Mouse (Mus musculus): ENCODE measurements around the gene Siae. TPM values are rescaled to one million over a fixed set of nuclear protein-coding genes. Genes with fewer than 3 reads are reported as not detected.

The Siae gene
- polyA plus RNA-seq, 1 experiment from 2014 or later: 7.8 TPM

DNA sequence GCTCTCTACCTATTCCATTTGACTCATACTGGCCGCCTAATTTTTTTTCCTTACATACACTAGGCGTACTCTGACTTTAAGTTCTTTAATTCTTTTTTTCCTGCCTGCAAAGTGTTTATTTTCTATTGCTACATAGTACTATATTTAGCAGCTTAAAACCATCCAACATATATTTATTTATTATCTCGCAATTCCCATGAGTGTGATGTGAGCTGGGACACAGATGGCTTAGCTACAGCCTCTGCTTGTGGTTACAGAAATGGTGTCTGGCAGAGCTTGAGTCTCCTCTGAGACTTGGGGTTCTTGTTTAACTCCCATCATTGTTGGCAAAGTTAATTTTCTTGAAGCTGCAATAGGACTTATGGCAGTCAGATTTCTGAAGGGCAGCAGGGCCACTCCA lies 83.2 kb downstream of the Siae start:
- H3K36me3 ChIP-seq: no peaks in the 10 kb centered on the region
- no peaks in the 10 kb centered on the region for H3K9me3 ChIP-seq
- no peaks in the 10 kb centered on the region for H3K27me3 ChIP-seq
- WGBS: 88% methylated on average over 3 of the region's 3 CpGs
- no peak for ATAC-seq (ENCODE audit: low FRiP score, low read depth)
- no peak overlapping the region for H3K4me3 ChIP-seq
- H3K4me1 ChIP-seq: no peaks in the 10 kb centered on the region
- H3K27ac ChIP-seq: no peak overlapping the region
- H3K4me2 ChIP-seq (replicated peaks): no peak overlapping the region
- H3K9ac ChIP-seq: no peak overlapping the region

DNA sequence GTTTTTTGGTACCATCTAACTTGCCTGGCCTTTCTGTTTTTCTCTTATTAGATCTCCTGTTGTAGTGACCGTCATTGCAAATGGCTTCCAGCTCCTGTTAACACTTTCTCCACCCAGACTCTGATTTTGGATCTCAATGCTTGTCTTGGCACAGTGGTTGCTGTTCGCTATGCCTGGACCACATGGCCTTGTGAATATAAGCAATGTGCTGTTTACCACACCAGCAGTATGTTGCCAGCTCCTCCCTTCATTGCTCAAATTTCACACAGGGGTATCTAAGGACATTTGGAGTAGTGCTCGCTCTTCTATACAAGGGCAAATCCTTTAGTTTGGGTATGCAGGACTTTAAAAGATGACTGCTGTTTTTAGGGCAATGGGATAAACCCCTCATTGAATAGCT lies 90.7 kb downstream of the Siae start:
- no peak for ATAC-seq (ENCODE audit: low FRiP score, low read depth)
- WGBS: 76% methylated on average over 3 of the region's 3 CpGs
- Histone ChIP-seq H3K4me1 (no peaks in the 10 kb centered on the region), H3K9ac (no peak overlapping the region), H3K36me3 (peaks cover 43% of the 10 kb centered on the region), H3K27ac (no peak overlapping the region), H3K4me3 (no peak overlapping the region), H3K27me3 (no peaks in the 10 kb centered on the region), H3K9me3 (no peaks in the 10 kb centered on the region), H3K4me2 (replicated peaks) (no peak overlapping the region)

DNA sequence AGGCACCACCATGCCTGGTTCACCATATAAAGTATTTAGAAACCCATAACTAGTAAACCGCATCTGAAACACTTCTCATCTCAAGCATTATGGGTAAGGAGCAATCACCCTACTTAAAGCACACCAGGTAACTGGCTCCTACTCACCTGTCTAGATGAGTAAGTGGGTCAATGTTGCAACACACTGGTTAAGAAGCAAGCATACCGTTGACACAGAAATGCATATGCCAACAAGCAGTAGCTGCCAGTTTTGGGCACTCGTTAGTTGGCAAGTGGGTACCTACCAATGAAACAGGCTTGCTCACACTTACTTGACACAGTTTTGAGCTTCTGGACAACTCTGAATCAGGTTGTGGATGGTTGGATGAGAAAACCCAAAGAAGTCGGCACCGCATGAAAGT lies 95.1 kb downstream of the Siae start:
- WGBS: 92% methylated on average over 5 of the region's 5 CpGs
- Histone ChIP-seq H3K4me2 (replicated peaks) (no peak overlapping the region), H3K27ac (no peak overlapping the region), H3K36me3 (peaks cover 74% of the 10 kb centered on the region), H3K4me1 (peaks cover 5% of the 10 kb centered on the region), H3K4me3 (no peak overlapping the region), H3K27me3 (no peaks in the 10 kb centered on the region), H3K9me3 (no peaks in the 10 kb centered on the region), H3K9ac (no peak overlapping the region)
- ATAC-seq (ENCODE audit: low FRiP score, low read depth): no peak

DNA sequence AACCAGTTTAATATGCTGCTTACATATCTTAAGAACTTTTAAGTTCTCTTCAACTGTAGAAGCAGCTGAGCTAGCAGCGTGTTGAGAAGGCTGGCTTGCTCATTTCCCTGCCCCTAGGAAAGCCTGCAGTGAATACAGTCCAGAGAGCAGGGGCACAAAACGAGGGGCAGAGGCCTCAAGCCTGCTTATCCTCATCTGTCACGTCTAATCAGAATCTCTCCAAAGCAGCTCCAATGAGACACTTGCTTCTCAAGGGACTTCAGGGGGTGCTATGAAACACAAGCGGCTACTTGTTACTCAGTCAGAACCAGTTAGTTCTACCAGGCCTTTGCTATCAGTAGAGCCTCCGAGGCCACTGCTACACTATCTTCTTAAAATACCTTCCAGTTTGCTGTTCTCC lies 98.3 kb downstream of the Siae start:
- peaks cover 10% of the 10 kb centered on the region for H3K4me1 ChIP-seq
- ATAC-seq (ENCODE audit: low FRiP score, low read depth): no peak
- no peaks in the 10 kb centered on the region for H3K9me3 ChIP-seq
- peaks cover 55% of the 10 kb centered on the region for H3K36me3 ChIP-seq
- H3K4me2 ChIP-seq (replicated peaks): no peak overlapping the region
- no peaks in the 10 kb centered on the region for H3K27me3 ChIP-seq
- 78% methylated on average over 5 of the region's 5 CpGs for WGBS
- no peak overlapping the region for H3K27ac ChIP-seq
- no peak overlapping the region for H3K9ac ChIP-seq
- H3K4me3 ChIP-seq: no peak overlapping the region

DNA sequence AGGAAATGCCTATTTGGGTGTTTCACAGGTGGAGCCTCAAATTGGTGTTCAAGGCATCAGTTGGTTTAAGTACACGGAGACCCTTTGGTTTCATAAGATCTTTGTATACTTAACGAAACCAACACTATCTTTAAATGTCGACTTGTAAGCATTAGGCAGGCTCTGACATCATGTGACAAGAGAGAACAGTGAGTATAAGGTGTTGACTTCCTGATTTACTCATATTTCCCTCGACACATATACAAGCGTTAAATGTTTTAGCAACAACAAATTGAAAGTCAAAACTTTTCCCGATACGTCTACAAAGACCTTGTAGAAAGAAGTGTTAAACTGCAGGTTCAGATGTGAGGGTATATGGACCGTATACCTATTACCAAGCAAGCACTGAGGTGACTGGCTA lies 100.5 kb downstream of the Siae start:
- WGBS: 61% methylated on average over 8 of the region's 8 CpGs
- Histone ChIP-seq H3K27me3 (no peaks in the 10 kb centered on the region), H3K36me3 (peaks cover 34% of the 10 kb centered on the region), H3K4me3 (peak overlapping the region; percentile 77), H3K9ac (peak overlapping the region; percentile 86), H3K4me1 (peaks cover 10% of the 10 kb centered on the region), H3K27ac (no peak overlapping the region), H3K4me2 (replicated peaks) (peak overlapping the region; percentile 78), H3K9me3 (no peaks in the 10 kb centered on the region)
- no peak for ATAC-seq (ENCODE audit: low FRiP score, low read depth)

DNA sequence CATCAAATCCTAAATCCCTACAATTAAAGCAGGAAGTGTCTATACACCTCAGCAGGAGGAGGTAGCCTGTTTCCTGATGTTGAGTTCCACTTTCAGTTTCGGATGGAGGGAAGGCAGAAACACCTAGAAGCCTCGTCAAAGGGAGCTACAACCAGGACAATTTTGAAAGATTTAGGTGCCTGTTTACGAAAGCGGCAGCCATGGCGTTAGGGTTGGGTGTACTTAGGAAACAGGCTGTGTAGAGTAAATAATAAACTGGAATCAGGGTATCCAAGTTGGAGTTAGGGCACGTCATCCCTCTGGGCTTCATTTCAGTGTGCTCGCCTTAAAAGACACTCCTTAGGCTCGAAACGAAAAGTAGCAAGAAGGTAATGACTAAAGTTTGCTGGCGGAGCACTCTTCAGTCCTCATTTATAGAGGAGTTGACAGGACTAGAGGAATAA lies 101.0 kb downstream of the Siae start:
- H3K4me2 ChIP-seq (replicated peaks): peak overlapping the region; percentile 78
- H3K4me3 ChIP-seq: peak overlapping the region; percentile 77
- peaks cover 29% of the 10 kb centered on the region for H3K36me3 ChIP-seq
- no peaks in the 10 kb centered on the region for H3K27me3 ChIP-seq
- peak overlapping the region; percentile 92 for H3K27ac ChIP-seq
- H3K4me1 ChIP-seq: peaks cover 10% of the 10 kb centered on the region
- H3K9me3 ChIP-seq: no peaks in the 10 kb centered on the region
- ATAC-seq (ENCODE audit: low FRiP score, low read depth): 0 out of 2 replicates have a peak, but pooled peaks have one; percentile 42
- WGBS: under 1% methylated on average over 10 of the region's 10 CpGs
- peak overlapping the region; percentile 86 for H3K9ac ChIP-seq

DNA sequence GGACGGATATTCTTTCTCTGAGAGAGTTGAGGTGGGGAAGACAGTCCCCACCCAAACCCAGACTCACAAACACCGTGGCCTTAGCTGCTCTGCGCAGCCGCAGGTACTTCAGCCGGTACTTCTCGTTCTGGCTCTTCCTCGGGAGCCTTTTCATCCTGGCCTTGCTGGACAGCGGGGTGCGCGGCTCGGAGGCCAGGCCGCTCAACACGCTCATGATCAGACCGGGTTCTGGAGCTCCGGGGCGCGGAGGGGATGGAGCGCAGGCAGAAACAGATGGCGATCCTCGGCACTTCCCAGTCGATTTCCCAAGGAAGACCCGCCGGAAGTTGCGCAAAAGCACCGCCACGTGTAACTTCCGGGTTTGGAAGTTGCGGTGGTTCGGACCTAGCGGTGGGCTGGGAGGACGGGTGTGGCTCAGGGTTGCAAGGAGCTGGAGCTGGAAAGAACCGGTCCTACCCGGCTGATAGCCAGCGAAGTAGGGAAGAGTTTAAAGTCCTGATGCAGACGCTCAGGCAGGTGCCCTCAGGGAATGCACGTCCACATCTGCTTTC lies 101.5 kb downstream of the Siae start, which contains the start of gene Tbrg1:
Gene Tbrg1 (minus strand): TSS at position 382 of the 551 bp plus-strand sequence.
- H3K4me3 ChIP-seq: peak within 1 kb of the TSS; percentile 77
- ATAC-seq (ENCODE audit: low FRiP score, low read depth): peak; percentile 92
- H3K9me3 ChIP-seq: no peaks in the 10 kb centered on the region
- peaks cover 10% of the 10 kb centered on the region for H3K4me1 ChIP-seq
- peak within 1 kb of the TSS; percentile 92 for H3K27ac ChIP-seq
- H3K4me2 ChIP-seq (replicated peaks): peak within 1 kb of the TSS; percentile 78
- peaks cover 26% of the 10 kb centered on the region for H3K36me3 ChIP-seq
- peak within 1 kb of the TSS; percentile 86 for H3K9ac ChIP-seq
- H3K27me3 ChIP-seq: no peaks in the 10 kb centered on the region
- under 1% methylated on average over 36 of the region's 36 CpGs for WGBS

DNA sequence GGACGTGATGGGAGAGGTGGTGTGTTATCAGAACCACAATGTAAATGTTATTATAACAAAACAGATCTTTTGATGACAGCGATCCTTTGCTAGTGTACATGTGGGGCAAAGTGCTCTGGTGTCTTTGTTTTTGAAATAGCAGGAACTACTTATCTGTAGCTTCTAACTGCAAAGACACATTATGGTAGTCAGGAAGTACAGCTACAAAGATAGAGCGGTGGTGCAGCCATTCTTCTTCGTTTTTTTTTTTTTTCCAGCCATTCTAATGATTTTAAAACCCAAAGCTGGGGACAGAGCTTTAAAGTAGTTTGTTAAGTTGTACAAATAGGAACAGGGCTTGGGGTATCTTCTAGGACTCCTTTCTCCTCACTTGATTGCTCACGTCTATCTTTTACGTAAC lies 103.9 kb downstream of the Siae start:
- no peaks in the 10 kb centered on the region for H3K27me3 ChIP-seq
- H3K27ac ChIP-seq: no peak overlapping the region
- no peak overlapping the region for H3K9ac ChIP-seq
- no peak overlapping the region for H3K4me3 ChIP-seq
- H3K36me3 ChIP-seq: peaks cover 2% of the 10 kb centered on the region
- H3K9me3 ChIP-seq: no peaks in the 10 kb centered on the region
- H3K4me1 ChIP-seq: peaks cover 10% of the 10 kb centered on the region
- WGBS: 86% methylated on average over 6 of the region's 6 CpGs
- no peak overlapping the region for H3K4me2 ChIP-seq (replicated peaks)
- ATAC-seq (ENCODE audit: low FRiP score, low read depth): no peak

DNA sequence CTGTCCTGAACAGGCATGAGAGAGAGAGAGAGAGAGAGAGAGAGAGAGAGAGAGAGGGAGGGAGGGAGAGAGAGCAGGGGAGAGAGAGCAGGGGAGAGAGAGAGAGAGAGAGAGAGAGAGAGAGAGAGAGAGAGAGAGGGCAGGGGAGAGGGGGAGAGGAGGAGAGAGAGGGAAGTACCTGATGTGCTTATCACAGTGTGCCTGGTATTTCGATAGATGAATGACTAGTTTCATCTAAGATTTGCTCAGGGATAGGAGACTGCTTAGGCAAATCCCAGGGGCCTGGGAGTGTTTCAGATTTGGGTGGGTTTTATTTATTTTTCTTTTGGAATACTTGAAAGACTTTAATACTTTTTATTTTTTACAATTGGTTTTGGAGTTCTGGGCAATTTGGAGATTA lies 107.7 kb downstream of the Siae start:
- H3K9me3 ChIP-seq: no peaks in the 10 kb centered on the region
- H3K9ac ChIP-seq: no peak overlapping the region
- WGBS: 82% methylated on average over 1 of the region's 1 CpGs
- no peak for ATAC-seq (ENCODE audit: low FRiP score, low read depth)
- H3K27me3 ChIP-seq: no peaks in the 10 kb centered on the region
- no peaks in the 10 kb centered on the region for H3K36me3 ChIP-seq
- no peak overlapping the region for H3K4me3 ChIP-seq
- no peaks in the 10 kb centered on the region for H3K4me1 ChIP-seq
- H3K4me2 ChIP-seq (replicated peaks): no peak overlapping the region
- H3K27ac ChIP-seq: no peak overlapping the region

DNA sequence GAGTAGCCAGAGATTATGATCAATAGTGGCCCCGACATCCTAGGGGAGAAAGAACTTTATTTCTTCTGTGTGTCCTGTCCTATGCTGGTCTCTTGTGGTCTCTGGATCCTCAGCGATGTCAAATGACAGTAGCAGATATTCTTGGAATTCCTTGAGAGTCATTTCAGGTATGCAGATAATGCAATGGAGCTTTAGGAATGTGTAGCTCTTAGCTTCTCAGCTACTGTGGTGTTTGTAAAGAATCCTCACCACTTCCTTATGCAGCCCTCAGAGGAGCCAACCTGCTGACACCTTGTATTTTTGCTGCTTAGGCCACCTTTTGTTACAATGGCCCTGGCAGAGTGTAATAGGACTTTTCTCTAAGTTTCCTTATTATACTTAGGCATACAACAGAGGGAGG lies 109.1 kb downstream of the Siae start:
- 75% methylated on average over 2 of the region's 2 CpGs for WGBS
- Histone ChIP-seq H3K9ac (no peak overlapping the region), H3K4me3 (no peak overlapping the region), H3K4me2 (replicated peaks) (no peak overlapping the region), H3K9me3 (no peaks in the 10 kb centered on the region), H3K4me1 (0 out of 2 replicates have a peak, but pooled peaks cover 3% of the 10 kb centered on the region), H3K27me3 (no peaks in the 10 kb centered on the region), H3K36me3 (no peaks in the 10 kb centered on the region), H3K27ac (no peak overlapping the region)
- no peak for ATAC-seq (ENCODE audit: low FRiP score, low read depth)

DNA sequence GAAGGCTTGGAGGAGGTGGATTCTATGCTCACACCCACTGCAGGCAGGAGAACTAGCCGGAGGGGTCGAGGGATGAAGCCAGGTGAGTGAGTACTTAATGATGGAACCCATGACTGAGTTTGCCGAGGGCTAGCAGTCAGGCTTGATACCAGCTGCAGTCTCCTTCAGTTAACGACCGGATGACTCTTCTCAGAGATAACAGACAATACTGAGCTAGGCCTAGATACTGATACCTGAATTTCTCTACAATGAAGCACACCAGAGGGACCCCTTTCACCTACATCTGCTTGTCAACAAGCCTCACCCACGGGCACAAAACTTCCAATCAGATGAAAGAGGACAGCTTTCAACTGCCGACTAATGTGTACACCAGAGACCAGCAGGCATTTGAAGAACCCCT lies 110.5 kb downstream of the Siae start:
- H3K36me3 ChIP-seq: no peaks in the 10 kb centered on the region
- no peak overlapping the region for H3K4me3 ChIP-seq
- H3K9ac ChIP-seq: no peak overlapping the region
- H3K4me1 ChIP-seq: 0 out of 2 replicates have a peak, but pooled peaks cover 3% of the 10 kb centered on the region
- no peak overlapping the region for H3K27ac ChIP-seq
- 68% methylated on average over 7 of the region's 7 CpGs for WGBS
- H3K4me2 ChIP-seq (replicated peaks): no peak overlapping the region
- H3K9me3 ChIP-seq: no peaks in the 10 kb centered on the region
- no peak for ATAC-seq (ENCODE audit: low FRiP score, low read depth)
- H3K27me3 ChIP-seq: no peaks in the 10 kb centered on the region

DNA sequence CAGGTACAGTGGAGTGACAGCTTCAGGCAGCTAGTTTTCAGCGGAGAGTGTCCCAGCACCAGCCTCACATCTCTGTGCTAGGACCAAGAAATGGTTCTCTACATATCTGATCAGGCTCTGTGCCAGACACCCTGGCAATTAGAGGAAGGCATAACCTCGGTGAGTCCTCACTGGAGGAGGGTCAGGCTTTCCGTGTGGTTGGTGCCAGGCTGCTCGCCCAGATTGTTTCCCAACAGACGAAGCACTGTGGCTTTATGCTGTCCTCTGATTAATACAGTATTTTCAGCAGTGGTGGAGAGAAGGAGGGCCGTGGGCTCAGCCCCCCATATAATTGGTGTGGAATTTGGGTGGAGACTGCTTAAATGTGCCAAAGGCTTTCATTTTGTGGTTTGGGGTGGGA lies 113.6 kb downstream of the Siae start, which contains the start of gene Panx3:
Gene Panx3 (minus strand): TSS at position 121 of the 400 bp plus-strand sequence.
- Histone ChIP-seq H3K27ac (no peak within 1 kb of the TSS), H3K4me2 (replicated peaks) (peak within 1 kb of the TSS; percentile 4; the same call in 1 of the 2 replicates), H3K9ac (no peak within 1 kb of the TSS), H3K9me3 (no peaks in the 10 kb centered on the region), H3K4me1 (0 out of 2 replicates have a peak, but pooled peaks cover 3% of the 10 kb centered on the region), H3K36me3 (no peaks in the 10 kb centered on the region), H3K27me3 (no peaks in the 10 kb centered on the region), H3K4me3 (no peak within 1 kb of the TSS)
- peak; percentile 61; the same call in 1 of the 2 replicates for ATAC-seq (ENCODE audit: low FRiP score, low read depth)
- 60% methylated on average over 6 of the region's 6 CpGs for WGBS

DNA sequence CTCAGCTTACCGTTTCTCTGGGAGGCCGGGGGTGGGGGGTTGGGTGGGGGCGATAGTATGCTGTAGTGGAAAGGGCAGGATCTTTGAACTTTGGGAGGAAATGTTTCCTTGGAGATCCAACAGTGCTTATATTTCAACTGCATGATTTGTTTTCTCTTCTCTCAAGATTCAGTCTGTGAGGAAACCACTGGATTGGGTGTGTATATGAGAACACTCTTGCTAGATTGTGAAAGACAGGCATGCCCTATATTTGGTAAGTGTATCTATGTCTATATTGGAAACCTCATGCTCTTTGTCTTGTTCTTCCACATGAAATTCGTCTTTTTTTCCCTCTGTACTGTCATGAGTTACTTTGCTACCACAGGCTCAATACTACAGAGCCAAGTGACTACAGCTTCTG lies 114.2 kb downstream of the Siae start:
- H3K27me3 ChIP-seq: no peaks in the 10 kb centered on the region
- no peaks in the 10 kb centered on the region for H3K9me3 ChIP-seq
- 0 out of 2 replicates have a peak, but pooled peaks cover 3% of the 10 kb centered on the region for H3K4me1 ChIP-seq
- no peak overlapping the region for H3K4me3 ChIP-seq
- no peak overlapping the region for H3K4me2 ChIP-seq (replicated peaks)
- H3K36me3 ChIP-seq: no peaks in the 10 kb centered on the region
- H3K9ac ChIP-seq: no peak overlapping the region
- H3K27ac ChIP-seq: no peak overlapping the region
- no peak for ATAC-seq (ENCODE audit: low FRiP score, low read depth)
- 69% methylated on average over 4 of the region's 4 CpGs for WGBS
